Mouse (Mus musculus): Measurements from ENCODE around the gene Mt4.
"Not testable (repeated sequence)": the region's sequence is repeated elsewhere in the genome, so short reads cannot be mapped to it uniquely, and the experiment has no call there.

GRCm38 (mm10) chr8:94134601-94135000, 2.4 kb upstream of the Mt4 start:
- not testable (repeated sequence) for TF ChIP-seq CHD1 (IDR thresholded peaks at IDR 0.05; ENCODE audit: low read depth, low read length); CTCF (IDR thresholded peaks at IDR 0.05 in 2 of 3, conservative IDR thresholded peaks at IDR 0.05 in 1 of 3; ENCODE audit: control insufficient read depth in 1 of 3, insufficient read depth in 1 of 3, low read depth in 2 of 3, low read length in 3 of 3, poor library complexity in 1 of 3, severe bottlenecking in 1 of 3); EP300 (IDR thresholded peaks at IDR 0.05; ENCODE audit: low read depth in 1 of 2, low read length in 2 of 2); SMC3 (IDR thresholded peaks at IDR 0.05; ENCODE audit: low read depth, low read length); CHD2 (IDR thresholded peaks at IDR 0.05; ENCODE audit: low read length); TCF12 (IDR thresholded peaks at IDR 0.05; ENCODE audit: low read depth, low read length); POLR2A (IDR thresholded peaks at IDR 0.05; ENCODE audit: control insufficient read depth in 1 of 2, insufficient read depth in 1 of 2, low read depth in 1 of 2, low read length in 2 of 2, poor library complexity in 1 of 2); RCOR1 (IDR thresholded peaks at IDR 0.05; ENCODE audit: low read depth, low read length); HCFC1 (IDR thresholded peaks at IDR 0.05; ENCODE audit: low read depth, low read length); UBTF (IDR thresholded peaks at IDR 0.05; ENCODE audit: borderline replicate concordance, insufficient read depth, low read depth, low read length); TAL1 (IDR thresholded peaks at IDR 0.05; ENCODE audit: low read length); GABPA (IDR thresholded peaks at IDR 0.05; ENCODE audit: low read depth, low read length)

Data from MEL (cell line).